Mouse (Mus musculus): Measurements from ENCODE around the gene Nkx2-5.

- TF ChIP-seq POLR2A (IDR thresholded peaks at IDR 0.05; ENCODE audit: low read depth, low read length), result no peak
- no peak for TF ChIP-seq CTCF (conservative IDR thresholded peaks at IDR 0.05; ENCODE audit: insufficient read depth, insufficient read length, low read depth, low read length)
These were observed 1.6 kb upstream of the Nkx2-5 start for GRCm38 (mm10) chr17:26846411-26846810.
